Mouse (Mus musculus): Measurements from ENCODE around the gene Tmem212. TPM values are rescaled to one million over a fixed set of nuclear protein-coding genes. Genes with fewer than 3 reads are reported as not detected.

Tmem212 gene
- total RNA-seq, 1 experiment: not detected

GRCm38 (mm10) chr3:27918656-27919436 is 22.7 kb upstream of the Tmem212 start:
- no peaks in the 10 kb centered on the region for H3K36me3 ChIP-seq (ENCODE audit: control insufficient read depth, insufficient read depth, low read length, poor library complexity, severe bottlenecking)
- no peak for TF ChIP-seq ZC3H11A (IDR thresholded peaks at IDR 0.05; ENCODE audit: borderline replicate concordance, low read depth, low read length)
- no peak for TF ChIP-seq MAFK (IDR thresholded peaks at IDR 0.05; ENCODE audit: insufficient read depth, low read depth, low read length)
- no peak for TF ChIP-seq ZNF384 (IDR thresholded peaks at IDR 0.05; ENCODE audit: low read depth, low read length)
- TF ChIP-seq CHD2 (IDR thresholded peaks at IDR 0.05; ENCODE audit: low read depth, low read length): no peak
- TF ChIP-seq HCFC1 (IDR thresholded peaks at IDR 0.05; ENCODE audit: borderline replicate concordance, insufficient read depth, low read length): no peak
- H3K9ac ChIP-seq (ENCODE audit: insufficient read depth, low read depth, low read length, poor library complexity, severe bottlenecking): no peak overlapping the region
- no peaks in the 10 kb centered on the region for H3K9me3 ChIP-seq (ENCODE audit: control insufficient read depth, insufficient read depth, low read depth, low read length)
- no peaks in the 10 kb centered on the region for H3K4me1 ChIP-seq (ENCODE audit: control insufficient read depth in 2 of 2, insufficient read depth in 2 of 2, low read length in 2 of 2, poor library complexity in 1 of 2)
- in situ Hi-C loops (cut with MboI; ENCODE audit: low sequenced_read_pairs in 2 of 2, unreplicated experiment in 2 of 2): no loop called here
- no peak overlapping the region for H3K4me3 ChIP-seq (ENCODE audit: insufficient read depth in 1 of 2, low read depth in 1 of 2, low read length in 2 of 2, poor library complexity in 1 of 2, severe bottlenecking in 1 of 2)
- no peak for DNase-seq (ENCODE audit: low read depth, low spot score)
- H3K27ac ChIP-seq (ENCODE audit: insufficient read depth, low read depth, low read length, poor library complexity, severe bottlenecking): no peak overlapping the region

GRCm38 (mm10) chr3:27909016-27909415 is 12.8 kb upstream of the Tmem212 start:
- in situ Hi-C loops (cut with MboI; ENCODE audit: low sequenced_read_pairs in 2 of 2, unreplicated experiment in 2 of 2): no loop called here
- TF ChIP-seq MAFK (IDR thresholded peaks at IDR 0.05; ENCODE audit: insufficient read depth, low read depth, low read length): no peak
- TF ChIP-seq ZC3H11A (IDR thresholded peaks at IDR 0.05; ENCODE audit: borderline replicate concordance, low read depth, low read length): no peak
- TF ChIP-seq CHD2 (IDR thresholded peaks at IDR 0.05; ENCODE audit: low read depth, low read length): no peak
- no peak for TF ChIP-seq HCFC1 (IDR thresholded peaks at IDR 0.05; ENCODE audit: borderline replicate concordance, insufficient read depth, low read length)
- no peak for TF ChIP-seq ZNF384 (IDR thresholded peaks at IDR 0.05; ENCODE audit: low read depth, low read length)
- Histone ChIP-seq H3K27ac (ENCODE audit: insufficient read depth, low read depth, low read length, poor library complexity, severe bottlenecking) (no peak overlapping the region), H3K4me1 (ENCODE audit: control insufficient read depth in 2 of 2, insufficient read depth in 2 of 2, low read length in 2 of 2, poor library complexity in 1 of 2) (no peaks in the 10 kb centered on the region), H3K36me3 (ENCODE audit: control insufficient read depth, insufficient read depth, low read length, poor library complexity, severe bottlenecking) (no peaks in the 10 kb centered on the region), H3K4me3 (ENCODE audit: insufficient read depth in 1 of 2, low read depth in 1 of 2, low read length in 2 of 2, poor library complexity in 1 of 2, severe bottlenecking in 1 of 2) (no peak overlapping the region), H3K9me3 (ENCODE audit: control insufficient read depth, insufficient read depth, low read depth, low read length) (no peaks in the 10 kb centered on the region), H3K9ac (ENCODE audit: insufficient read depth, low read depth, low read length, poor library complexity, severe bottlenecking) (no peak overlapping the region)
- no peak for DNase-seq (ENCODE audit: low read depth, low spot score)

GRCm38 (mm10) chr3:27908316-27908715 is 12.1 kb upstream of the Tmem212 start:
- in situ Hi-C loops (cut with MboI; ENCODE audit: low sequenced_read_pairs in 2 of 2, unreplicated experiment in 2 of 2): no loop called here
- no peak overlapping the region for H3K27ac ChIP-seq (ENCODE audit: insufficient read depth, low read depth, low read length, poor library complexity, severe bottlenecking)

GRCm38 (mm10) chr3:27907301-27907700 is 11.1 kb upstream of the Tmem212 start:
- TF ChIP-seq ZC3H11A (IDR thresholded peaks at IDR 0.05; ENCODE audit: borderline replicate concordance, low read depth, low read length): no peak
- TF ChIP-seq ZNF384 (IDR thresholded peaks at IDR 0.05; ENCODE audit: low read depth, low read length): no peak
- TF ChIP-seq HCFC1 (IDR thresholded peaks at IDR 0.05; ENCODE audit: borderline replicate concordance, insufficient read depth, low read length): no peak
- no peak for TF ChIP-seq MAFK (IDR thresholded peaks at IDR 0.05; ENCODE audit: insufficient read depth, low read depth, low read length)
- TF ChIP-seq CHD2 (IDR thresholded peaks at IDR 0.05; ENCODE audit: low read depth, low read length): no peak
- H3K9ac ChIP-seq (ENCODE audit: insufficient read depth, low read depth, low read length, poor library complexity, severe bottlenecking): no peak overlapping the region
- in situ Hi-C loops (cut with MboI; ENCODE audit: low sequenced_read_pairs in 2 of 2, unreplicated experiment in 2 of 2): no loop called here

More at GRCm38 (mm10) chr3:27908316-27908715, 12.1 kb upstream of the Tmem212 start:
- Histone ChIP-seq H3K36me3 (ENCODE audit: control insufficient read depth, insufficient read depth, low read length, poor library complexity, severe bottlenecking) (no peaks in the 10 kb centered on the region), H3K4me1 (ENCODE audit: control insufficient read depth in 2 of 2, insufficient read depth in 2 of 2, low read length in 2 of 2, poor library complexity in 1 of 2) (no peaks in the 10 kb centered on the region), H3K9ac (ENCODE audit: insufficient read depth, low read depth, low read length, poor library complexity, severe bottlenecking) (no peak overlapping the region), H3K4me3 (ENCODE audit: insufficient read depth in 1 of 2, low read depth in 1 of 2, low read length in 2 of 2, poor library complexity in 1 of 2, severe bottlenecking in 1 of 2) (no peak overlapping the region), H3K9me3 (ENCODE audit: control insufficient read depth, insufficient read depth, low read depth, low read length) (no peaks in the 10 kb centered on the region)
- no peak for DNase-seq (ENCODE audit: low read depth, low spot score)
- TF ChIP-seq MAFK (IDR thresholded peaks at IDR 0.05; ENCODE audit: insufficient read depth, low read depth, low read length) (no peak), ZNF384 (IDR thresholded peaks at IDR 0.05; ENCODE audit: low read depth, low read length) (no peak), CHD2 (IDR thresholded peaks at IDR 0.05; ENCODE audit: low read depth, low read length) (no peak), ZC3H11A (IDR thresholded peaks at IDR 0.05; ENCODE audit: borderline replicate concordance, low read depth, low read length) (no peak), HCFC1 (IDR thresholded peaks at IDR 0.05; ENCODE audit: borderline replicate concordance, insufficient read depth, low read length) (no peak)

More at GRCm38 (mm10) chr3:27907301-27907700, 11.1 kb upstream of the Tmem212 start:
- H3K27ac ChIP-seq (ENCODE audit: insufficient read depth, low read depth, low read length, poor library complexity, severe bottlenecking): no peak overlapping the region
- no peaks in the 10 kb centered on the region for H3K4me1 ChIP-seq (ENCODE audit: control insufficient read depth in 2 of 2, insufficient read depth in 2 of 2, low read length in 2 of 2, poor library complexity in 1 of 2)
- no peak for DNase-seq (ENCODE audit: low read depth, low spot score)
- H3K4me3 ChIP-seq (ENCODE audit: insufficient read depth in 1 of 2, low read depth in 1 of 2, low read length in 2 of 2, poor library complexity in 1 of 2, severe bottlenecking in 1 of 2): no peak overlapping the region
- no peaks in the 10 kb centered on the region for H3K9me3 ChIP-seq (ENCODE audit: control insufficient read depth, insufficient read depth, low read depth, low read length)
- no peaks in the 10 kb centered on the region for H3K36me3 ChIP-seq (ENCODE audit: control insufficient read depth, insufficient read depth, low read length, poor library complexity, severe bottlenecking)
